Mouse (Mus musculus) MEL (cell line): ENCODE measurements around the gene Fam81a.

Source experiments
- MAX ChIP-seq: IDR thresholded peaks from 2 replicates; pipeline ENCODE4 v1.6.1; 2011; ENCODE audit warnings: low read length, improper control_type of control experiment
- SMC3 ChIP-seq: IDR thresholded peaks from 2 replicates; pipeline ENCODE4 v1.6.1; 2011; ENCODE audit warnings: low read depth, low read length, improper control_type of control experiment
- ZMIZ1 ChIP-seq: IDR thresholded peaks from 2 replicates; pipeline ENCODE4 v1.6.1; 2012; ENCODE audit warnings: low read depth, mild to moderate bottlenecking, inconsistent platforms, low read length, improper control_type of control experiment, moderate library complexity

- TF ChIP-seq ZMIZ1 = no peak
- TF ChIP-seq MAX = no peak
- no peak for TF ChIP-seq SMC3
Measured at GRCm38 (mm10) chr9:70087379-70087778, 55.0 kb downstream of the Fam81a start.
